Mouse (Mus musculus): ENCODE measurements at regions not wholly inside any gene's neighbourhood (a gene's known extent, or its start where the extent isn't known, plus 50 kb on each side); places are given as distances from the start of the nearest gene placed in this dataset.

GRCm38 (mm10) chr10:91883155-91883554, 702.0 kb upstream of the Tmpo start:
- H3K9me3 ChIP-seq (ENCODE audit: low read length) = no peaks in the 10 kb centered on the region
- no peaks in the 10 kb centered on the region for H3K36me3 ChIP-seq (ENCODE audit: insufficient read depth, low read length)
- H3K27ac ChIP-seq (ENCODE audit: low read length) = no peak overlapping the region
- 64% methylated on average over 5 of the region's 5 CpGs for WGBS
- TF ChIP-seq CTCF (IDR thresholded peaks at IDR 0.05) = peak; percentile 60
- no peak for TF ChIP-seq EP300 (IDR thresholded peaks at IDR 0.05)
- DNase-seq (ENCODE audit: low spot score) = no peak
- no peak overlapping the region for H3K9ac ChIP-seq (replicated peaks; ENCODE audit: low read depth)
- no peak for ATAC-seq
- no peak overlapping the region for H3K4me3 ChIP-seq (ENCODE audit: low read depth, low read length)
- no peaks in the 10 kb centered on the region for H3K4me1 ChIP-seq (ENCODE audit: insufficient read depth, low read depth, low read length)
- no peak overlapping the region for H3K4me2 ChIP-seq (replicated peaks; ENCODE audit: low read depth, low read length)
- no peaks in the 10 kb centered on the region for H3K27me3 ChIP-seq (replicated peaks; ENCODE audit: insufficient read depth, low read length)

- Histone ChIP-seq H3K4me2 (replicated peaks; ENCODE audit: low read depth, low read length) (no peak overlapping the region), H3K27me3 (replicated peaks; ENCODE audit: insufficient read depth, low read length) (no peaks in the 10 kb centered on the region), H3K9ac (replicated peaks; ENCODE audit: low read depth) (no peak overlapping the region), H3K27ac (ENCODE audit: low read length) (no peak overlapping the region), H3K9me3 (ENCODE audit: low read length) (no peaks in the 10 kb centered on the region), H3K36me3 (ENCODE audit: insufficient read depth, low read length) (no peaks in the 10 kb centered on the region), H3K4me3 (ENCODE audit: low read depth, low read length) (no peak overlapping the region), H3K4me1 (ENCODE audit: insufficient read depth, low read depth, low read length) (no peaks in the 10 kb centered on the region)
- WGBS = 78% methylated on average over 4 of the region's 4 CpGs
- ATAC-seq = no peak
- no peak for DNase-seq (ENCODE audit: low spot score)
- TF ChIP-seq CTCF (IDR thresholded peaks at IDR 0.05) (no peak), EP300 (IDR thresholded peaks at IDR 0.05) (no peak)
Measured at GRCm38 (mm10) chr10:91882481-91882880, 701.4 kb upstream of the Tmpo start.

DNA sequence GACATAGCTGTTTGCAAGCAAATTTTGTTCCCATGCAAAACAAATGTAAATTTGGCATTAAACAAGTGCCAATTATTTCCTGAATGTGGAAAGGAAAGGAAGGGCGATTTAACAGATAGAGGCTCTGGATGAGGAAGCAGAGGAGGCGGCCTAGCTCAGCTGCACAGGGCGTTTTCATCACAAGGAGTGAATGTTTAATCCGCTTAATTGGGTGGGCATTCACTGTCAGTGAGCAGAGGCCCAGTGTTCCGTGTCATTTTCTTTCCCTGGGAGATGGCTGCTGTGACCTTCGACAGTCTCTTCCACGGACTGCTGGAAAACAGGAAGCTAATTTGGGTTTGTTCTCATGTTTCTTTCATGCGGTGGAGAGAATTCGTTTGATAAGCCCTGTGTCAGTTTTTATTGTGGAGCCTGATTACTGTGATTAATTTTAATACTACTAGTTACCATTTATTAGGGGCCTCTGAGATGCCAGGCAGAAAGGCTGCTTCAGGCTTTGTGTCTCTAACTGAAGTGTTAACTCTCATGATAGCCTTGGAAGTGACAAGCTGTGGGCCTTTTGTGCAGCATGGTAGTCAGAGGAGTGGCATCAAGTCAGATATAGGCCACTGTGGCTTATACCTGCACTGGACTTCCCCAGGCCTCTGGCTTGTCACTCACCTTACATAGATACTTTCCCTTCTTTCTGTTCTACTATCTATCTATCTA, 700.6 kb upstream of the Tmpo start:
- H3K27ac ChIP-seq (ENCODE audit: low read length) = no peak overlapping the region
- no peak overlapping the region for H3K4me2 ChIP-seq (replicated peaks; ENCODE audit: low read depth, low read length)
- ATAC-seq (no peak), DNase-seq (ENCODE audit: low spot score) (no peak)
- H3K27me3 ChIP-seq (replicated peaks; ENCODE audit: insufficient read depth, low read length) = no peaks in the 10 kb centered on the region
- no peak overlapping the region for H3K9ac ChIP-seq (replicated peaks; ENCODE audit: low read depth)
- no peaks in the 10 kb centered on the region for H3K4me1 ChIP-seq (ENCODE audit: insufficient read depth, low read depth, low read length)
- no peaks in the 10 kb centered on the region for H3K36me3 ChIP-seq (ENCODE audit: insufficient read depth, low read length)
- 53% methylated on average over 9 of the region's 9 CpGs for WGBS
- TF ChIP-seq EP300 (IDR thresholded peaks at IDR 0.05) = no peak
- TF ChIP-seq CTCF (IDR thresholded peaks at IDR 0.05) = no peak
- H3K9me3 ChIP-seq (ENCODE audit: low read length) = no peaks in the 10 kb centered on the region
- H3K4me3 ChIP-seq (ENCODE audit: low read depth, low read length) = no peak overlapping the region

DNA sequence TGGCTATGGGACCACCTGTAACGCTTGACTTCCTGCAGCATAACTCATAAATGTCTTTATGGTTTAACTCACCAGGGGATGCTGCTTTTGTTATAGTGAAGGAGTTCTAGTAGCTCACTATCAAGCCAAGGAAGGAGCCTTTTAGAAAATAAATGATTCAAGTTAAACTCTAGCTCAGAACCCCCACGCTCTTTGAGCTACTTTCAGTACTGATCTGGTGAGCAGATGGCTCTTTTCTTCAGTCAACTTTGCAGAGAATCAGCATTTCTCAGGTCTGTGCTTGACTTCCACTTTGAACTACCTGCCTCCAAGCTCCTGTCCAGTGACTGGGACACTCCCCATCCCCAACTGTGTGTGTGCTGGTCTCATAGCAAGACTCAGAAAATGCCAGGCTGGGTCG, 694.3 kb upstream of the Tmpo start:
- Histone ChIP-seq H3K27me3 (replicated peaks; ENCODE audit: insufficient read depth, low read length) (no peaks in the 10 kb centered on the region), H3K9me3 (ENCODE audit: low read length) (no peaks in the 10 kb centered on the region), H3K27ac (ENCODE audit: low read length) (no peak overlapping the region), H3K36me3 (ENCODE audit: insufficient read depth, low read length) (no peaks in the 10 kb centered on the region), H3K9ac (replicated peaks; ENCODE audit: low read depth) (no peak overlapping the region), H3K4me1 (ENCODE audit: insufficient read depth, low read depth, low read length) (no peaks in the 10 kb centered on the region), H3K4me3 (ENCODE audit: low read depth, low read length) (no peak overlapping the region), H3K4me2 (replicated peaks; ENCODE audit: low read depth, low read length) (no peak overlapping the region)
- ATAC-seq (no peak), DNase-seq (ENCODE audit: low spot score) (no peak)
- TF ChIP-seq CTCF (IDR thresholded peaks at IDR 0.05) (no peak), EP300 (IDR thresholded peaks at IDR 0.05) (no peak)
- WGBS = 81% methylated on average over 3 of the region's 3 CpGs

DNA sequence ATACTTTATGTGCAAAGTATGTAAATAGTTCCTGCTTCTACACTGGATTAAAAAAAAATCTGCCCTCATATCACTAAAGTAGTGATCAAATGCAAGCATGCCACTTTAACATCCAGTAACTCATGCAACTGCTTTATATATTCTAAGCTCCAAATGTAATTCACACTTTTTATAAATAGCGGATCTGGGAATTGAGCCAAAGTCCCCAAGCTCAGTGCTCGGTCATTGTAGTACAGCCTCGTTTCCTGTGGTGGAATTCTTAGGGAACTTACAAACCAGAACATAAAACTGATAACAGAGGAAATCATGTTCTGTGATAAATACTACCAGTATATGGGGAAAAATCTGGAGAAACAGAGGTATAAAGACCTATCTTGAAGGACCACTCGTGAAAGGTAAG, 690.1 kb upstream of the Tmpo start:
- H3K4me3 ChIP-seq (ENCODE audit: low read depth, low read length) = no peak overlapping the region
- ATAC-seq = no peak
- DNase-seq (ENCODE audit: low spot score) = peak; percentile 47
- H3K27ac ChIP-seq (ENCODE audit: low read length) = no peak overlapping the region
- WGBS = 19% methylated on average over 4 of the region's 4 CpGs
- no peaks in the 10 kb centered on the region for H3K4me1 ChIP-seq (ENCODE audit: insufficient read depth, low read depth, low read length)
- no peaks in the 10 kb centered on the region for H3K27me3 ChIP-seq (replicated peaks; ENCODE audit: insufficient read depth, low read length)
- H3K9ac ChIP-seq (replicated peaks; ENCODE audit: low read depth) = no peak overlapping the region
- H3K36me3 ChIP-seq (ENCODE audit: insufficient read depth, low read length) = no peaks in the 10 kb centered on the region
- no peak overlapping the region for H3K4me2 ChIP-seq (replicated peaks; ENCODE audit: low read depth, low read length)
- TF ChIP-seq EP300 (IDR thresholded peaks at IDR 0.05) = no peak
- TF ChIP-seq CTCF (IDR thresholded peaks at IDR 0.05) = no peak
- no peaks in the 10 kb centered on the region for H3K9me3 ChIP-seq (ENCODE audit: low read length)

DNA sequence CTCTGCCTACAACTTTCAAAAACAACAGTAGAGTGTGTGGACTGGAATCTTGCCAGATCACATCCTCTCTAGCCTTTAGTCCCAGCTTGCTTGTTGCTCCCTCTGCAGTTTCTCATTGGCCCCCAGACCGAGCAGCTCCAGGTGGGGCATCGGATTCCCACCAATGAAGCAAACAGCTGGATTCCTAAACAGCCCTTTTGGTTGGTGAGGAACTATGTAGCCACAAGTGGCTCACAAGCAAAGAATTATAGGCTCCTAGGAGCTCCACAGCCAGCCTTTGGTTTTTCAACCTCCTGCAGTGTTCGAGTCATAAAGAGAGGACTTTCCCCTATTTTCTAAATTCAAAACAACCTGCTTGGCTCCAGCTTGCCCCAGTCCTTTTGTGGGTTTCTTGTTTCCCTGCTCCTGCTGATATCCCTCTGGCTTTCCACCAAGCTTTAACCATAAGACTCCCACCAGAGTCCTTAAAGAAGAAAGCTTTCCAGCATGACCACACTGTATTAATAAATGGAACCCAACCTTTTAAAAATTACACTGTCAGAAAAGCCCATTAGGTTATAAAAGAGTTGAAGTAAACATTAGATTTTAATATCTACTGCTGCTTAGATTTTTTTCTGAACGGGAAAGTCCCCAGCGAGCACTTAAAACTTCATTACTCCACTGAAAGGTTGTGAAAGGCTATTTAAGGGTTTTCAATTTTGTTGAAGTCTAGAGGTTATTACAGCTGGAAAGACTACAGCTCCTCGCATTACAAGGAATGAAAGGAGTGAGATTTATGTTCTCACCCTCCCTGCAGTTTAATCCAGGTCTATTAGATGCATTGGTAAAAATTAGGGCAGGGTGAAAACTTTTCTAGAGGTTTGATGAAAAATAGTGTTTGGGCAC, 677.8 kb upstream of the Tmpo start:
- TF ChIP-seq EP300 (IDR thresholded peaks at IDR 0.05) (no peak), CTCF (IDR thresholded peaks at IDR 0.05) (no peak)
- Histone ChIP-seq H3K9me3 (ENCODE audit: low read length) (no peaks in the 10 kb centered on the region), H3K9ac (replicated peaks; ENCODE audit: low read depth) (no peak overlapping the region), H3K4me2 (replicated peaks; ENCODE audit: low read depth, low read length) (no peak overlapping the region), H3K27ac (ENCODE audit: low read length) (no peak overlapping the region), H3K4me1 (ENCODE audit: insufficient read depth, low read depth, low read length) (no peaks in the 10 kb centered on the region), H3K36me3 (ENCODE audit: insufficient read depth, low read length) (no peaks in the 10 kb centered on the region), H3K27me3 (replicated peaks; ENCODE audit: insufficient read depth, low read length) (no peaks in the 10 kb centered on the region), H3K4me3 (ENCODE audit: low read depth, low read length) (no peak overlapping the region)
- ATAC-seq = no peak
- peak; percentile 16 for DNase-seq (ENCODE audit: low spot score)
- WGBS = 35% methylated on average over 6 of the region's 6 CpGs
